Comparison of ENCODE assay signal across 8 mouse cellular contexts in genomic region chr3:95106338-95107117, GRCm38 (mm10). TPM values are rescaled to one million over a fixed set of nuclear protein-coding genes. Genes with fewer than 3 reads are reported as not detected.
DNase-seq lines count a peak whose midpoint lies in the region; ATAC-seq lines count a peak whose summit lies in the region.

Gene Pip5k1a, minus strand, starts transcription at chr3:95106930.

- peak within 1 kb of the TSS; percentile 84 for H3K9ac ChIP-seq in hindbrain, embryonic 11.5 days (ENCODE audit: low read depth, low read length)

- H3K9me3 ChIP-seq in hindbrain, embryonic 11.5 days (ENCODE audit: control insufficient read depth, low read length) = no peaks in the 10 kb centered on the region

- DNase-seq in Muller cell, postnatal 12 days (ENCODE audit: inconsistent ontology term) = peak; percentile 98
- peak; percentile 98 for DNase-seq in cerebellum, adult 9-11 months
- DNase-seq in frontal cortex, adult 2 months (ENCODE audit: extremely low spot score in 1 of 2, low spot score in 1 of 2) = peak; percentile 95 to 99
- peak; percentile 97 for DNase-seq in hindbrain, embryonic 11.5 days (ENCODE audit: low spot score)
- peak; percentile 97 to 98 for DNase-seq in layer of hippocampus, postnatal 10 days (ENCODE audit: low spot score in 2 of 2)
- DNase-seq in lung, postnatal 10 days = peak; percentile 98
- peak; percentile 94 for DNase-seq in ovary, postnatal 36 days (ENCODE audit: low spot score)
- peak; percentile 95 for DNase-seq in thymus, postnatal 25 days

- peak; percentile 91 for ATAC-seq in hindbrain, embryonic 11.5 days (ENCODE audit: low FRiP score)

- H3K27me3 ChIP-seq in hindbrain, embryonic 11.5 days (ENCODE audit: control insufficient read depth, insufficient read depth, low read length) = no peaks in the 10 kb centered on the region

- H3K4me3 ChIP-seq in hindbrain, embryonic 11.5 days (ENCODE audit: low read depth, low read length) = peak within 1 kb of the TSS; percentile 94

- peak within 1 kb of the TSS; percentile 76 for H3K27ac ChIP-seq in hindbrain, embryonic 11.5 days (ENCODE audit: low read depth, low read length)

- peak within 1 kb of the TSS; percentile 51 for H3K4me2 ChIP-seq in hindbrain, embryonic 11.5 days (replicated peaks; ENCODE audit: low read depth, low read length)

- H3K36me3 ChIP-seq in hindbrain, embryonic 11.5 days (ENCODE audit: control insufficient read depth, insufficient read depth, low read length) = no peaks in the 10 kb centered on the region

- under 1% methylated on average over 51 of the region's 51 CpGs for WGBS in hindbrain, embryonic 11.5 days

- H3K4me1 ChIP-seq in hindbrain, embryonic 11.5 days (replicated peaks; ENCODE audit: control insufficient read depth, insufficient read depth, low read length) = no peaks in the 10 kb centered on the region

RNA-seq across cellular contexts. Expression of gene Pip5k1a, which starts in this region (rescaled TPM):
- 41.6 and 42.0 TPM in 2 replicates for polyA plus RNA-seq in frontal cortex, adult 2 months (2012; rRNA removed)
- polyA plus RNA-seq in hindbrain, embryonic 11.5 days (2014; fragmentation: Nextera tagmentation; extraction: Ambion mirVana) = 14.1 and 15.0 TPM in 2 replicates
- total RNA-seq in layer of hippocampus, postnatal 10 days (2021) = 10 to 100 TPM; 34.5 to 41.9 TPM

Comparison
In these comparisons a context has a peak if more than half of its experiments do, and no peak if none do; other contexts are left out.
1. Peak in every context shown above with its lines: DNase-seq, ATAC-seq, H3K4me3 ChIP-seq and H3K27ac ChIP-seq.